Mouse (Mus musculus) hematopoietic stem cell, adult 5-6 weeks (primary cell): ENCODE measurements around the gene Cdk9. TPM values are rescaled to one million over a fixed set of nuclear protein-coding genes. Genes with fewer than 3 reads are reported as not detected.

ENCODE experiments used
- ATAC-seq, 2 experiments: fragments of 125-278 bp in 1 of 2; replicated peaks in 1 of 2; 2 replicates each; pipeline ENCODE4 v1.8.0; 2016 to 2017; ENCODE audit warnings: inconsistent platforms in 2 of 2, mild to moderate bottlenecking in 2 of 2, moderate number of reproducible peaks in 2 of 2, low read depth in 1 of 2, moderate TSS enrichment in 1 of 2; ENCODE audit not compliant: low FRiP score in 2 of 2, poor library complexity in 2 of 2, severe bottlenecking in 2 of 2, insufficient read depth in 1 of 2, low TSS enrichment in 1 of 2
- total RNA-seq: library from RNA; stranded (forward); fragments of 172-1452, 232-1000 nt; gene quantifications from 2 replicates; pipeline ENCODE4 v1.2.3, GENCODE M21; 2017

Cdk9 gene
- total RNA-seq, 1 experiment from 2014 or later: 74.9 TPM

- ATAC-seq: peak; percentile 68 to 72
These were observed 2.1 kb upstream of the Cdk9 start for GRCm38 (mm10) chr2:32714987-32715425.

GRCm38 (mm10) chr2:32714117-32714986 lies 1.5 kb upstream of the Cdk9 start:
- no peak for ATAC-seq

- peak; percentile 6 to 36; a peak in 2 of 4 replicates for ATAC-seq
These were observed 316 bp downstream of the Cdk9 start for GRCm38 (mm10) chr2:32712586-32712933.

- no peak for ATAC-seq
These were observed 746 bp downstream of the Cdk9 start for GRCm38 (mm10) chr2:32712108-32712551.

GRCm38 (mm10) chr2:32711301-32712056 lies 1.4 kb downstream of the Cdk9 start:
- ATAC-seq: no peak

- 0 out of 4 replicates have a peak, but pooled peaks of 1 of the 2 experiments have one; percentile 14 for ATAC-seq
These were observed 2.5 kb downstream of the Cdk9 start for GRCm38 (mm10) chr2:32710425-32710824.

GRCm38 (mm10) chr2:32709521-32710137 lies 3.2 kb downstream of the Cdk9 start:
- ATAC-seq: no peak

- ATAC-seq: peak; percentile 15 to 50; a peak in 1 of 4 replicates
These were observed 4.2 kb downstream of the Cdk9 start for GRCm38 (mm10) chr2:32708643-32709042.

- no peak for ATAC-seq
These were observed 5.9 kb downstream of the Cdk9 start for GRCm38 (mm10) chr2:32706971-32707370.

GRCm38 (mm10) chr2:32705018-32705417 lies 7.9 kb downstream of the Cdk9 start:
- ATAC-seq: no peak

GRCm38 (mm10) chr2:32704021-32704421 lies 8.9 kb downstream of the Cdk9 start, which contains the start of gene Fpgs:
TSS of gene Fpgs (minus strand) at chr2:32704145.
- no peak for ATAC-seq

GRCm38 (mm10) chr2:32703046-32703445 lies 9.8 kb downstream of the Cdk9 start:
- no peak for ATAC-seq

GRCm38 (mm10) chr2:32700966-32701743 lies 11.7 kb downstream of the Cdk9 start:
- no peak for ATAC-seq

- ATAC-seq: no peak
These were observed 13.2 kb downstream of the Cdk9 start for GRCm38 (mm10) chr2:32699680-32700079.

GRCm38 (mm10) chr2:32694691-32695090 lies 18.2 kb downstream of the Cdk9 start:
- no peak for ATAC-seq

- peak; percentile 97 for ATAC-seq
These were observed 19.0 kb downstream of the Cdk9 start for GRCm38 (mm10) chr2:32693823-32694411.

- ATAC-seq: no peak
These were observed 19.6 kb downstream of the Cdk9 start for GRCm38 (mm10) chr2:32693282-32693681.
